Mouse (Mus musculus) myocyte (in vitro differentiated cells): ENCODE results near the gene Eya3.

Source experiments
- POLR2A ChIP-seq: IDR thresholded peaks from one replicate; pipeline ENCODE4 v1.6.1; 2011; ENCODE audit warnings: low read depth, mild to moderate bottlenecking, control low read depth, moderate library complexity; ENCODE audit not compliant: insufficient read length
- USF1 ChIP-seq: IDR thresholded peaks from one replicate; pipeline ENCODE4 v1.6.1; 2011; ENCODE audit warnings: low read depth, mild to moderate bottlenecking, control low read depth, moderate library complexity

DNA sequence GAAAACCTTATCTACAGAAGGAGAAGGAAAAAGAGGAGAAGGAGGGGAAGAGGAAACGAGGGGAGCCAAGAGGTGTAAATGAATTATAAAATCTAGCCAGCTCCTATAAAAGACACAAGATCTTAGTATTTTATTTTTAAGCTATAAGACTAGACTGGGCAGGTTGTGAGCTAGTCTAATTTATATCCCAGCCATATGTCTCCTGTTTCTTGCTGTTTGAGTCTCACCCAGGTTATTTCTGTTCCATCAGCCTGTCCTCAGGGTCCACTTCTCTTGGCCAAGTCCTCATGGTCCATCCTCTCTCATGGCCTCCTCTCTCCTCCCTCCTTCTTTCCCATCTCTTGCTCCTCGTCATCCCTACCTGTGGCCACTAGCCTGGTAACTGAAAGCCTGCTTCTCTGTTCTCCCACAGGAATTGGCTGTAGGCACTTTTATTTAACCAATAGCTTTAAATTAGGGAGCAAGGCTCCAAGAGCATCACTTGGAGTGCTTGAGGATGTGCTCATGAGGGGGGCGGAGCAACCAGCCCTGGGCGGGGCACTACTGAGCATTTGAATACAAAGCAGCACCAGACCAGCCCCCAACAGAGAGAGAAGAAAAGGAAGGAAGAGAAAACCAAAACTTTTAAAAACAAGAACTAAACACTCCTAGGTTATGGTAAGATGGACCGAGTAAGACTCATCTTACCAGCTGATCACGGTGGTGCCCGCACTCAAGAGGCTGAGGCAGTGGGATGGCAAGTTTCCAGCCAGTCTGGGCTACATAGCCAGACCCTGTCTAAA lies 17.3 kb upstream of the Eya3 start:
- no peak for TF ChIP-seq USF1
- no peak for TF ChIP-seq POLR2A
